In the genomic region with DNA sequence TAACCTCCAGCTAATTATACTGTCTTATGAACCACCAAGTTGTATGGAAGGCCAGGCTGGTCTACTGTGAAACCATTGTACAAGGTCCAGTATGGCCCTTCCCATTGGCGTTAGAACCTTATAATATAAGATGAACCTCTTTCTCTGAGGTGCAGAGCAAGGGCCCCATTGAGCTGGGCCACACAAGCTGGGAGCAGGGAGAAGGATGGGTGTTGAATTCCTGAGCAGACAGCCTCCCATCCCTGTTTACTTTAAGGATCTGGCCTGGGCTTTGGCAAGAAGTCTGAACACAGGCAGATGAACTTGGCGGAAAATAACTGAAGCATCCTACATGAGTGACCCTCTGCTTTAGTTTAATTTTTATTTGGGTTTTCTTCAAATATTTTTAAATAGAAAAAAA, we compare ENCODE assay signal across 18 mouse cellular contexts.
"Had no signal": no experiment of that assay in that cellular context is flagged by ENCODE, and none has a peak within 500 bp of the region (broad histone marks: within the 10 kb centered on the region; RNA-seq: fewer than 3 reads in every experiment).

No protein-coding gene starts in this region.

- H3K27me3 ChIP-seq: midbrain, embryonic 12.5 days; neural tube, embryonic 13.5 days; neural tube, embryonic 15.5 days; stomach, embryonic 15.5 days had no signal

- ATAC-seq: lung, postnatal 0 days; midbrain, embryonic 16.5 days had no signal

- H3K4me2 ChIP-seq: liver, embryonic 11.5 days; midbrain, embryonic 12.5 days; neural tube, embryonic 13.5 days; neural tube, embryonic 15.5 days; stomach, embryonic 15.5 days had no signal

- DNase-seq: lung, adult 2 months; lung, postnatal 14 days; lung, postnatal 4 days; midbrain, embryonic 14.5 days; right cerebral cortex, postnatal 14 days; thymus, adult 2 months; thymus, postnatal 25 days; thymus, postnatal 4 days had no signal

- H3K27ac ChIP-seq: liver, embryonic 14.5 days; midbrain, embryonic 10.5 days; midbrain, embryonic 12.5 days; neural tube, embryonic 13.5 days; neural tube, embryonic 15.5 days; stomach, embryonic 15.5 days had no signal

- H3K36me3 ChIP-seq: midbrain, embryonic 10.5 days; midbrain, embryonic 12.5 days; neural tube, embryonic 13.5 days; neural tube, embryonic 15.5 days; stomach, embryonic 15.5 days had no signal

- H3K4me3 ChIP-seq: midbrain, embryonic 10.5 days; midbrain, embryonic 12.5 days; myocyte; neural tube, embryonic 13.5 days; neural tube, embryonic 15.5 days; stomach, embryonic 15.5 days had no signal

- H3K9me3 ChIP-seq: midbrain, embryonic 10.5 days; neural tube, embryonic 13.5 days; stomach, embryonic 15.5 days had no signal

- H3K4me1 ChIP-seq: midbrain, embryonic 10.5 days; midbrain, embryonic 12.5 days; neural tube, embryonic 13.5 days had no signal

- H3K9ac ChIP-seq: liver, embryonic 14.5 days; midbrain, embryonic 12.5 days; neural tube, embryonic 13.5 days; neural tube, embryonic 15.5 days; stomach, embryonic 15.5 days had no signal
